Mouse (Mus musculus): ENCODE data around the gene Wdr60. TPM values are rescaled to one million over a fixed set of nuclear protein-coding genes. Genes with fewer than 3 reads are reported as not detected.

Wdr60 gene
- 12.0 and 16.2 TPM in 2 replicates for polyA plus RNA-seq (2021; fragmentation: Nextera tagmentation)
- long read RNA-seq, experiment 1, partial matches to known transcripts: 6 of 20 reads
- long read RNA-seq, experiment 1, other reads (novel, unspliced or antisense): 8 of 20 reads
- long read RNA-seq, experiment 2, transcript Wdr60-203 (3 exons, 1,404 nt): major isoform, 5 of 13 reads
- long read RNA-seq, experiment 2, partial matches to known transcripts: 6 of 13 reads
- long read RNA-seq, experiment 2, other reads (novel, unspliced or antisense): 1 of 13 reads

DNA sequence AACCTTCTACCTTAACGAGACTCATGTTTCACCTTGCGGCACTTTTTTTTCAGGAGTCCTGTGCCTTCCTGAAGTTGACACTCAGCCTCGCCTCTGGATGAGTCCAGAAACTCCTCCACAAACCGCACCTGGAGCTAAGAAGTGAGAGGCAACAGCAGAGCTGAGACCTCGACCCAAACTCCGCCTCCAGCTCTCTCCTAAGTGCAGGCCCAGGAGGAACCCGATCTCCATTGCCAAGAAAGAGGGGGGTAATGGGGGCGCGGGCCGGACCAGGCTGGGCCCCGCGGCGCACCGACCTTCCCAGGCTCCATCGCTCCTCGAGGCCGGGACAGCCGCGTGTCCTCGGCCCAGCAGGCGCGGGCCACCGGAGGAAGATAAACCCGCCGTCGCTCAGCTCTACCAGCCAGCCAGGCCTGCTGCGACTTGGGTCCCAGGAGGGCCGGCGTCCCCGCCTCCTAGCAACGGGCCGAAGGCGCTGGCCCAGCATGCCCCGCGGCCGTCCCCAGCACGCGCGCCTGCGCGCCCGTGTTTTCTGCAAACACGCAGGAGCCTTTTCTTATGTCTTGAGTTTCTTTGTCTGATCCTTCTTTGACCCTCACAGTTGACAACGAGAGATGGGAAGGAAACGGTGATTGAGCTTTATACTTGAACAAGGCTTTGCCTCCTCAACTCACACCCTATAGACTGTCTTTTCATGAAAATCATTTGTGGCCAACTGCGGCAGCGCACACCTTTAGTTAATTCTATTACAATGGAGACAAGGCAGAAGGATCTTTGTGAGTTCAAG, at the start of gene Wdr60:
TSS of gene Wdr60 (minus strand) at position 468 of the 787 bp plus-strand sequence.

DNA sequence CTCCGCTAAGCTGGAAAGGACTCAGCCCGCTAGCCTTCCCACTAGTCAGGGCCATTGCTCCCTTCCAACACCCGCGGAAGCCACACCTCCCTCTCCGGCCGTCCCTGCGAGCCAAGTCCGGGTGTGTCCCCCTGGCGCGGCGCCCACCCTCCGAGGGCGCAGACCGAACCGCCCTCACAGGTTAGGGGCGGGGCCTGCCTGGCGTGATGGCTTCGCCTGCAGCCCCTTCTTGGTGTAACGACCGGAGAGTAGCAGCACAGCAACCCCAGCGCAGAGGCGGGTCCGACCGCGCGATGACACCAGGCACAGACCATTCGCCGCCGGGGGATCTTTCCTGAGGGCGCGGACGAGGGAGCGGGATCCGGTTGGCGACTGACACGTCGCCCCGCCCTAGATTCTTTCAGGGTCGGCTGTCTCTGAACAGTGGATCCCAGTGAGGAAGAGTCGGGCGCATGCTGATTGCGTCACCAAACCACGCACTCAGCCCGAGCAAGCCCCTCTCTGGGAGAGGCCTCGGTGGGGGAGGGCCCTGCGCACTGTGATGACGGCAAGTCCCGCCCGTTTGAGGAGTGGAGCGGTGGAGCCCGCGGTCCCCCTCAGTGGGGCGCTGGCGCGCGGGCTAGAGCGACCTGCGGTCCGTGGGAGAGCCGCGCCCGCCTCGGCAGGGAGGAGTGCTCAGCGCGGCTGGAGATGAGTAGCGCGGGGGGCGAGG, 18.0 kb upstream of the Wdr60 start, which contains the start of gene Esyt2:
TSS of gene Esyt2 (plus strand) at position 544 of the 712 bp plus-strand sequence.

DNA sequence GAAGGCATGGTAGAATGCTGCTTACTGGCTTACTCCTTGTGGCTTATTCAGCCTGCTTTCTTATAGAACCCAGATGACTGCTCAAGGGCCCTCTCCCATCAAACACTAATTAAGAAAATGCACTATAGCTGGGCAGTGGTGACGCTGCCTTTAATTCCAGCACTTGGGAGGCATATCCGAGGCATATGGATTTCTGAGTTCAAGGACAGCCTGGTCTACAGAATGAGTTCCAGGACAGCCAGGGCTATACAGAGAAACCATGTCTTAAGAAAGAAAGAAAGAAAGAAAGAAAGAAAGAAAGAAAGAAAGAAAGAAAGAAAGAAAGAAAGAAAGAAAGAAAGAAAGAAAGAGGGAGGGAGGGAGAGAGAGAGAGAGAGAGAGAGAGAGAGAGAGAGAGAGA, 12.3 kb upstream of the Wdr60 start, which contains the start of gene Gm11027:
TSS of gene Gm11027 (plus strand) at position 301 of the 400 bp plus-strand sequence.

Other genes with a start within 250 kb of the Wdr60 start
- gene Zfp386, start 215.3 kb downstream of the Wdr60 start, polyA plus RNA-seq (2021; fragmentation: Nextera tagmentation): 16.5 and 19.8 TPM in 2 replicates
- 0.29 and 0.37 TPM in 2 replicates for gene Vipr2, start 185.3 kb downstream of the Wdr60 start, polyA plus RNA-seq (2021; fragmentation: Nextera tagmentation)
- not detected in 2 replicates for gene Gm11027, start 12.4 kb upstream of the Wdr60 start, polyA plus RNA-seq (2021; fragmentation: Nextera tagmentation)
- gene Esyt2, start 18.2 kb upstream of the Wdr60 start, polyA plus RNA-seq (2021; fragmentation: Nextera tagmentation): 4.3 and 8.7 TPM in 2 replicates
- 1.1 and 1.2 TPM in 2 replicates for gene Ncapg2, start 142.4 kb upstream of the Wdr60 start, polyA plus RNA-seq (2021; fragmentation: Nextera tagmentation)
- 46.3 and 47.4 TPM in 2 replicates for gene Ptprn2, start 222.7 kb upstream of the Wdr60 start, polyA plus RNA-seq (2021; fragmentation: Nextera tagmentation)